Mouse (Mus musculus) mature B cell (primary cell): ENCODE results near the gene Spred3.
"Not testable (repeated sequence)": the region's sequence is repeated elsewhere in the genome, so short reads cannot be mapped to it uniquely, and the experiment has no call there.

Experiments used
- in situ Hi-C: fragments of 300-500 bp; cut with MboI; formaldehyde crosslinking; loops from 2 replicates; pipeline ENCODE4 v1.14.3; 2019

Spred3 gene

DNA sequence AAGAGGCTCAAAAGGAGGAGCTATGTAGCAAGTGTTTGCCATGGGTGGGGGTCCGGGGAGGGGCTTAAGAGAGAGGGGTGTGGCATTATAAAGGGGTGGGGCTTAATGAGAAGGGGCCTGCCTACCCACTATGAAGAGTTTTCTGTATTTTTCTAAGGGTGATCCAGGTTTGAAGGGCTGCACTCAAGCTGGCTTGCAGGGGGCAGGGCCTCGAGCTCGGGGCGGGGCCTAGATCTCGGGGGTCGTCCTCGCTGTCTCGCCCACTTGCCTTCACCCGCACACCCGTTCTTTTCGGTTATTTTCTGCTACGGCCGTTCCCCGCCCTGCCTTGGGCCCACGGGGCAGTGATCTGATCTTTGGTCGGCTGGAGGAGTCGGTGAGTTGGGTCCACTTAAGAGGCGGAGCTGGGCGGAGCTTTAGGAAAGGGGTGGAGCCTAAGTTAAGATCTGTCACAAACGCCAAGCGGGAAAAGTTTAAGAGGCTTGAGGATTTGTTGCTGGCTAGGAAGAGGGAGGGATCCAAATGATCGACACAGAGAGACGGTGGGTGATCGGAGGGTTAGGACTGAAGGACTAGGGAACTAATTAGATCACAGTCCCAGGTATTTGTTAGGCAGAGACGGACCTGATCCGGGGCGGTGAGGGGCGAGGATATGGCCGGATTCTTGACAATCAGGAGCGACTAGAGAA lies at the start of gene Spred3, which contains the start of gene Ggn:
Spred3 (minus strand) TSS at position 346 of the 689 bp plus-strand sequence.
Ggn (plus strand) TSS at position 145 of the 689 bp plus-strand sequence.
- in situ Hi-C loops: no loop called here

DNA sequence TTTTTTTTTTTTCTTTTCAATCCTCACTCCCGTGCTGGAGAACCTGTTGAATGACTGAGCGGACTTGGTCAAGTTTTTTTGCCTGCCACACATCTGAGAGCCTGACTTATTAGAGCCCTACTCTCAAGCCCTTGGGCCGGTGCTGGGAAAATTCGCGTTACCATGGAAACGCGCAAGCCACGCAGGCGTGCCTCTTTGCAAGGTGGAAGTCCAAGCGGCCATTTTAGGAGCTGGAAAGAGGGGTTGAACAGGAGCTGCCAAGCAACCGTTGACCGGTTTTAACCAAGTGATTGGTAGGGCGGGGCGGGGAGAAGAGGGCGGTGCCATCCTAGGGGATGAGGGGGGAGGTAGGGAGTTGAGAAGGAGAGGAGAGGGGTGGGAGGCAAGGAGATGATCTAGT lies 44.6 kb upstream of the Spred3 start:
- in situ Hi-C loops: no loop called here

DNA sequence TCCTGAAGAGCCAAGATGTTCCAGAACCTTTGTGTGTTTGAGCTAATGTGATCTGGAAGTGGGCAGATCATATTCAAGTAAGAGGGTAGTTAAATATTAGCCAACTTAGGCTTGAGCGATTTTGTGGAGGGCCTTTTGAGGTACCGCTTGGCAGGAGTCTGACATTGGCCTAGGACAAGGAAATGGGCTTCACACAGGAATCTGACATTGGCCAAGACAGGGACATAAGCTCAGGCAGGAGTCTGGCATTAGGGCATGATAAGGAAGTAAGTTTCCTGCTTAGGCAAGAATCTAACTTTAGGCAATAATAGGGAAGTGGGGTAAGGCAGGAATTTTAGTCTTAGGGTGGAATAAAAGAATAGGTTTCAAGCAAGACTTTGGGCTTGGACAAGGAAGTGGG lies 44.0 kb upstream of the Spred3 start:
- in situ Hi-C loops: no loop called here

DNA sequence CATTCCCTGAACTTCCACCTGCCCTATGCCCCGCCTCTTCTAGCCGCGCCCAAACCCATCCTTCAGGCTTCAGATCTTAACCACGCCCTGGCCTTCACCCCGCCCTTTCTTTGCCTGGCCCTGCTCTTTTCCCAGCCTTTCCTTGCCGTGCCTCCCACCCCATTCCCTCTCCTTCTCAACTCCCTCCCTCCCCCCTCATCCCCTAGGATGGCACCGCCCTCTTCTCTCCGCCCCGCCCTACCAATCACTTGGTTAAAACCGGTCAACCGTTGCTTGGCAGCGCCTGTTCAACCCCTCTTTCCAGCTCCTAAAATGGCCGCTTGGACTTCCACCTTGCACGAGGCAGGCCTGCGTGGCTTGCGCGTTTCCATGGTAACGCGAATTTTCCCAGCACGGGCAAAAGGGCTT lies 43.5 kb upstream of the Spred3 start, which contains the start of gene Catsperg1:
Catsperg1 (minus strand) TSS at position 361 of the 408 bp plus-strand sequence.
- in situ Hi-C loops: no loop called here

DNA sequence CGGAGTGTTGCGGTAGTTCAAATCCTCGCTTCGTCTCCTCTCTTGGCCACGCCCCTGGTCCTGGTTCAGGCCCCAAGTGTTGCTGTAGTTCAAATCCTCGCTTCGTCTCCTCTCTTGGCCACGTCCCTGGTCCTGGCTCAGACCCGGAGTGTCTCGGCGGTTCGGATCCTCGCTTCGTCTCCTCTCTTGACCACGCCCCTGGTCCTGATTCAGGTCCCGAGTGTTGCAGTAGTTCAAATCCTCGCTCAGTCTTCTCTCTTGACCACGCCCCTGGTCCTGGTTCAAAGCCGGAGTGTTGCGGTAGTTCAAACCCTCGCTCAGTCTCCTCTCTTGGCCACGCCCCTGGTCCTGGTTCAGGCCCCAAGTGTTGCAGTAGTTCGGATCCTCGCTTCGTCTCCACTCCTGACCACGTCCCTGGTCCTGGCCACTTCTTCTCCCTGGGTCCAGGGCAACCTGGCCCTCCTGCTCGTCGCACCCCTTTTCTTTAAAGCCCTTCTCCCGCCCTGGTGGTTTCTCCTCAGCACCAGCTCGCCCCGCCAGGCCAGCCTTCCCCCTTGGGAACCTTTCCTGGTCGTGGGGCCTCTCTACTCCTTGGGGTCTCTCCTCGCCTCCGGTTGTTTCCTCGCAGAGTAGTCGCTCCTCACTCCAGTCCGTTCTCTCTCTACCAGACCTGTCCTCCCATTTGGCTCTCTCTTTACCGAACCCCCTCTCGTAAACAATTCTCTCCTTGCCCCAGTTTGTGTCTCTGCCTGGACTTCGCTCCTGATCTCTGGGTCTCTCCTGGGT lies 42.8 kb upstream of the Spred3 start:
- in situ Hi-C loops: not testable (repeated sequence)

DNA sequence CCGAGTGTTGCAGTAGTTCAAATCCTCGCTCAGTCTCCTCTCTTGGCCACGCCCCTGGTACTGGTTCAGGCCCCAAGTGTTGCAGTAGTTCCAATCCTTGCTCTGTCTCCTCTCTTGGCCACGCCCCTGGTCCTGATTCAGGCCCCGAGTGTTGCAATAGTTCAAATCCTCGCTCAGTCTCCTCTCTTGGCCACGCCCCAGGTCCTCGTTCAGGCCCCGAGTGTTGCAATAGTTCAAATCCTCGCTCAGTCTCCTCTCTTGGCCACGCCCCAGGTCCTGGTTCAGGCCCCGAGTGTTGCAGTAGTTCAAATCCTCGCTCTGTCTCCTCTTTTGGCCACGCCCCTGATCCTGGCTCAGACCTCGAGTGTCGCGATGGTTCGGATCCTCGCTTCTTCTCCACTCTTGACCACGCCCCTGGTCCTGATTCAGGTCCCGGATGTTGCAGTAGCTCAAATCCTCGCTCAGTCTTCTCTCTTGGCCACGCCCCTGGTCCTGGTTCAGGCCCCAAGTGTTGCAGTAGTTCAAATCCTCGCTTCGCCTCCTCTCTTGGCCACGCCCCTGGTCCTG lies 42.1 kb upstream of the Spred3 start:
- in situ Hi-C loops: no loop called here

DNA sequence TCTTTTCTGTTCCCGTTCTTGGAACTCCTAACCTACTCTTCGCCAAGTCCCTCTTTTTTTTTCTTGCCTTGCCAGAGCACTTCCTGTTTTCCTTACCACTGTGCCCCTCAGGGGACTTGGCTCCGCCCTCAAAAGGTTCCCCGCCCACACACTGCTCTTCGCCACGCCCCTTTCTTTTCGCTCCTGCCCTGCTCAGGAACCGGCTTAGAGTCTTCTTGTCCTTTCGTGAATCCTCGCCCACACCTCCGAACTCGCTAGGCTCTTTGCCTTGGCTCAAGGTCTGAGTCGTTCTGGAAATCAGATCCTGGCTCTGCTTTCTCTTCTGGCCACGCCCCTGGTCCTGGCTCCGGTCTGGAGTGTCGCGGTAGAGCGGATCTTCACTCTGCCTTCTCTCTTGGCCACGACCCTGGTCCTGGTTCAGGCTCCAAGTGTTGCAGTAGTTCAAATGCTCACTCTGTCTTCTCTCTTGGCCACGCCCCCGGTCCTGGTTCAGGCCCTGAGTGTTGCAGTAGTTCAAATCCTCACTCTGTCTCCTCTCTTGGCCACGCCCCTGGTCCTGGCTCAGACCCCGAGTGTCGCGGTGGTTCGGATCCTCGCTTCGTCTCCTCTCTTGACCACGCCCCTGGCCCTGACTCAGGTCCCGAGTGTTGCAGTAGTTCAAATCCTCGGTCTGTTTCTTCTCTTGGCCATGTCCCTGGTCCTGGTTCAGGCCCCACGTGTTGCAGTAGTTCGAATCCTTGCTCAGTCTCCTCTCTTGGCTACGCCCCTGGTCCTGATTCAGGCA lies 41.4 kb upstream of the Spred3 start:
- in situ Hi-C loops: no loop called here

DNA sequence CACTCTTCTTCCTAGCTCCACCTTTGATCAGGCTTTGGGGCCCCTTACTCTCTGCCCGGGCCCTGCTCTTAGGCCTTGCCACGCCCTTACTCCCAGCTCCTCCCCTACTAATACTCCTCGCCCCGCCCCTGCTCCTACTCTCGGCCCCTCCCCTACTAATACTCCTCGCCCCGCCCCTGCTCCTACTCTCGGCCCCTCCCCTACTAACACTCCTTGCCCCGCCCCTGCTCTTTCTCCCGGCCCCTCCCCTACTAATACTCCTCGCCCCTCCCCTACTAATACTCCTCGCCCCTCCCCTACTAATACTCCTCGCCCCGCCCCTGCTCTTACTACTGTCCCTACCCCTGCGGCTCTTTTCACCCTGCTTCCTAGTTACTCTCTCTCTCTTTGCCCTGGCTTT lies 40.8 kb upstream of the Spred3 start:
- in situ Hi-C loops: not testable (repeated sequence)

DNA sequence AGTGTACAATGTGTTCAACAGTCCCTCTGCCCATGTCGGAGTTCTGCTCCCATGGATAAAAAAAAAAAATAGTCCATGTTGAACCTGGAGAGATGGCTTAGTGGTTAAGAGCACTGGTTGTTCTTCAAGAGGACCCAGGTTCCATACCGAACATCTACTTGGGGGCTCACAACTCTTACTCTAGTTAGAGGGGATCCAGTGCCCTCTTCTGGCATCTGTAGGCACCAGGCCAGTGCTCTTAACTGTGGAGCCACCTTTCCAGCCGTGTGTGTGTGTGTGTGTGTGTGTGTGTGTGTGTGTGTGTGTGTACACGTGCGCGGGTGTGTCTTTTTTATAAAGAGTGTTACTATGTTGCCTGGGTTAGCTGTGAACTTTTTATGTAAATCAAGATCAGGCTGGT lies 32.4 kb upstream of the Spred3 start:
- in situ Hi-C loops: no loop called here

DNA sequence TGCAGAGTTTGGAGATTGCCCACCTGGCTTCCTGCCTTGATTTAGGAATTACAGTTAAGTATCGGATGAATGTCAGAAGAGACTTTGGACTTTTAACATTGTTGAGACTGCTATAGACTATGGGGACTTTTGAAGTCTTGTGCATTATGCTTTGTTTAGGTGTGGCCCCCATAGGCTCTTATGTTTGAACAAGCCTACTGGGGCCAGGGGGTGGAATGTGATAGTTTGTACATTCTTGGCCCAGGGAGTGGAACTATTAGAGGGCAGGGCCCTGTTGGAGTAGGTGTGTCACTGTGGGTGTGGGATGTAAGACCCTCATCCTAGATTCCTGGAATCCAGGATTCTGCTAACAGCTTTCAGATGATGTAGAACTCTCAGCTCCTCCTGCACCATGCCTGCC lies 24.0 kb upstream of the Spred3 start:
- in situ Hi-C loops: not testable (repeated sequence)

DNA sequence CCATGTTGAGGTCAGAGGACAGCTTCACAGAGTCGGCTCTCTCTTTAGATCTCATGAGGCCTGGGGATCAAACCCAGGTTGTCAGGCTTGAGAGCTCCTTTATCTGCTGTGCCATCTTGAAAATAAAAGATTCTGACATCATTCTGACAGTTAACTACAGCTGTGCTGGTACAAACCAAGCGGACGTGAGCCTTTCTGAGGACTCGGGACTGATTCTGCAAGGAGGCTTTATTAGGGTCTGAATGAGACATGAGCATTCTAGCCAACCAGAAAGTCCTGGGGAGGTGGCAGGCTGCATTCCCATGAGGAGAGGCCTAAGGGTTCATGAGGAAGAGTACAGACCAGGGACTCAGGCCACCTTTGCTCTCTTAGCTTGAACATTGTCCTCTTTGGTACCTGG lies 11.1 kb upstream of the Spred3 start:
- in situ Hi-C loops: not testable (repeated sequence)

DNA sequence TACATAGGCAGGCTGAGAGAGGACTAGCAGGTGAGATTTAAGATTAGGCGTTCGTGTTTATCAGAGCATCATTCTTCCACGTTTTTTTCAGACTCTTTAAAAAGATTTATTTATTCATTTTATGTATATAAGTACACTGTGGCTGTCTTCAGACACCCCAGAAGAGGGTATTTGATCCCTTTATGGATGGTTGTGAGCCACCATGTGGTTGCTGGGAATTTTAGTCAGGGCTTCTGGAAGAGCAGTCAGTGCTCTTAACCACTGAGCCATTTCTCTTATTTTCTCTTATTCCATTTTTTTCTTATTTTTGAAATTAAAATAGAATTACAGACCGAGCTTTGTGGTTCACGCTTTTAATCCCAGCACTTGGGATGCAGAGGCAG lies 10.6 kb upstream of the Spred3 start:
- in situ Hi-C loops: no loop called here

DNA sequence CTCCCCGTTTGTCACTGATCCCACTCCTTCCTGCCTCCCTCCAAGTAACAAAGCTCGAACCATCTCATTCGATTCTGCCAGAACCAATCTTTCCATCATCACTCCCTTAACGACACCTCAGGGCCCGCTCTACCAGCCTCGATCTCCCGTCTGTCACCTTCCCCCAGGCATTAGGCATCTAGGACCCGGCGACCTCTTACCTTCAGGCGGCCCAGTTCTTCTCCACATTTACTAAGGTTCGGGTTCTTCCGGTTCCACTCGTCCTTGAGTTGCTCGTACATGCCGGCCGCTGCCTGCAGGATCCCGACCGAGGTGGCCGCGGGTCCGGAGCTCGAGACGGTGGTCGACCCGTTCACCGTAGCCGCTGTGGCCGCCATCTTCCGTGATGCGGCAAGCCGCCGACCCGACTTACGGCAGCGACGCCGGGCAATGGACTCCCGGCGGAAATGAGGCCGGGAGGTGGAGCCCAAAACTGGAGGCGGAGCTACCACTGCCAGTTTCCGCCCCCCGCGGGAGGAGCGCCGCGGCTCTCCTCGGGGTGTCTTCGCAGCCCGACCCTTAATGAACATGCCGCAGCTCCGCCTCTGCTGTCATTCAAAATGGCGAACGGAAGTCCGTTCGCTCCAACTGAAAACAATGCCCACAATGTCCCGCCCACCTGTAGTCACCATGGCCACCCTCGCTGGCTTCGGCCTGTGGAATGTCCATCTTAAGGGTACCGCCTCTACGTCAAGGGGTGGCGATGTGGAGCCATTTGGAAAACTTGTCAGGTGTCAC lies 10.1 kb upstream of the Spred3 start, which contains the start of gene Psmd8:
Psmd8 (minus strand) TSS at position 625 of the 777 bp plus-strand sequence.
- in situ Hi-C loops: no loop called here

DNA sequence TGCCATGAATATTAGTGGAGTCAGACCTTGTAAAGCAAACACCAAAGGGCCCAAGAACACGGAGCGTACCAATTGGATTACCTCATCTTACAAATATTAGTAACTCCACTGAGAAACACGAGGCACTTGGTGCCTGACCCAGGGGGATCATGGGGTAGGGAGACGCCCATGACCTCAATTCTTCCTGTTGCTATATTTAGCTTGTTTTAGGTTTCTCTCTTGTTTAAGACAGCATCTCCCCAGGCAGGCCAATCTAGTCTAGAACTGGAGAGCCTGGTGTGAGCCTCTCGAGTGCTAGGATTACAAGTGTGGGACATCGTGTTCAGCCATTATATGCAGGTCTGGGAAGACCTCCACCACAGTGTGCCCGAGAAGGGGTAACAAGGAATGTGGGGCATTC lies 9.1 kb upstream of the Spred3 start:
- in situ Hi-C loops: no loop called here

DNA sequence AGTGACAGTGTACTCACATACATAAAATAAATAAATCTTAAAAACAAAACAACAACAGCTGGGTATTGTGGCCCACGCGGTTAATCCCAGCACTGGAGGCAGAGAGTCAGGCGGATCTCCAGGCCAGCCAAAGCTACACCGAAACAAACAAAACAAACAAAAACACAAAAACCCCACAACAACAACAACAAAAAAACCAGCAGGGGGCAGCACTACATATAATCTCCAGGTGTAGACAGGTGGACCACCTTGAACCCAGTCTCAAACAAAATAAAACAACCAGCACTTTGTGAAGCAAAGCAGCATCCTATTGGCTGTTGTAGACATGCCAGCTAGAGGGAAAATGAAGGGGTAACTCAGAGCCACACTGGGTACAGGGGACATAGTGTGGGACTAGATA lies 7.9 kb upstream of the Spred3 start:
- in situ Hi-C loops: no loop called here

DNA sequence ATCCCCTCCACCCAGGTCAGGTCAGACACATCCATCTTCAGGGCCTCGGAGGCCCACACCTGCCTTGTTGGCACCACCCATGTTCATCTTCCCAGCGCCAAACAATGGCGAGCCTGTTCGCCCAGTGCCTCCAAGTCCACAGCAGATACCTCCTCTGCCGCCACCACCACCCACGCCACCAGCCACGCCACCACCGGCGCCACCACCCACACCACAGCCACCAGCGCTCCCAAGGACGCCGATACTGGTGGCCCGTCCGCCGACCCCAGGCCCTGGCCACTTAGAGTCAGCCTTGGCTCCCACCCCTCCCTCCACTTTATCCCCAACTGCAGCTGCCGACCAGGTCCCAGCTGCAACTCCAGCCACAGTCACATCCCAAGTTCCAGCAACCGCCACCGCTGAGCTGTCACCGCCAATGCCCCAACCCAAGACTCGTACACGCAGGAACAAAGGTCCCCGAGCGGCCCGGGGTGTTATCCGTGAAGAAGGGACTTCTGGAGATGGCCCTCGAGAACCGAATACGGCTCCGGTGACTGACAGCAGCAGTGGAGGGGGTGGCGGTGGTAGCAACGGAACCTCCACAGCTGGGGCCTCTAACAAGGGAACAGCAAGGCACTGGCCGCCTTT lies 2.3 kb upstream of the Spred3 start:
- in situ Hi-C loops: no loop called here

DNA sequence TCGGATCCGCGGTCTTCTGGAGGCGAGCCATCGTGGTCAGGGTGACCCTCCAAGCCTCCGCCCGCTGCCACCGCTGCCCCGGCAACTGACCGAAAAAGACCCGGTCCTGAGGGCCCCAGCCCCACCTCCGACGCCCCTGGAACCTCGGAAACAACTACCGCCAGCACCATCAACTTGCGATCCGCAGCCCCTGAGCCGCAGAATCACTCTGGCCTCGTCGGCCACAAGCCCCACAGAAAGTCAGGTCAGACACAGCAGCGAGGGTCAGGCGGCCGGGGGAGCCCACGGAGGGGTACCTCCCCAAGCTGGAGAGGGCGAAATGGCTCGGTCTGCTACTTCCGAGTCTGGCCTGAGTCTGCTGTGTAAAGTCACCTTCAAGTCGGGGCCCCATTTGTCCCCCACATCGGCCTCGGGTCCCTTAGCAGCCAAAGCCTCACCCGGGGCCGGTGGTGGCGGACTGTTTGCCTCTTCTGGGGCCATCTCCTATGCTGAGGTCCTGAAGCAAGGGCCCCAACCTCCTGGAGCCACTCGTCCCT lies 1.4 kb upstream of the Spred3 start:
- in situ Hi-C loops: no loop called here

DNA sequence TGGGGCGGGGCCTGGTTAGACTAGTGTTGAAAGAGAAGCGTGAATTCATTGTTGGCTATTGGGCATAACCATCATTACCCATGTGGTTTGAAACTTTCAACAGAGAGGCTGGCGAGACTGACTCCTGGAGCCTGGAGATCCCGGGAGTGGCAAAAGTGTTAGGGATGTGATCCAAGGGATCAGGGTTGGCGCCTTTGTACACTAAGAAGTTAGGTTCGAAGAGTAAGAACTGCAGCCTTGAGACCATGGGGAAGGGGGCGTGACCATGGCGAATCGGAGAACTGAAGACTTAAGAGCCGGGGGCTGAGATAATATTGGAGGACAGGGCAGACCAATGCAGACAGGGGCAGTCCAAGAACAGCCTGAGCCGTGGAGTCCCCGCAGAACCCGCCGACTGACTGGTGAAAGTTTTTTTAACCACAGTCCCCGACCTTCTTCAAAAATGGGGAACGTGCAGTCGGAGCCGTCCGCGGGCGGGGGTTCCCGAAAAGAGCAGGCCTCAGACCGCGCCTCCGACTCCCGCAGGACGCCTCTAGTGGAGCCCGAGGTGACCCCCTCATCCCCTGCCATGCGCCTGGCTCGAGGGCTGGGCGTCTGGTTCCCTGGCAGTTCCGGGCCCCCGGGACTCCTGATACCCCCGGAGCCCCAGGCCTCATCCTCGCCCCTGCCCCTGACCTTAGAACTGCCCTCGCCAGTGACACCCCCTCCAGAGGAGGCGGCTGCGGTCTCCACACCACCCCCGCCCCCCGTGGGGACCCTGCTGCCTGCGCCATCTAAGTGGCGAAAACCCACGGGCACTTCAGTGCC lies 747 bp upstream of the Spred3 start:
- in situ Hi-C loops: no loop called here

DNA sequence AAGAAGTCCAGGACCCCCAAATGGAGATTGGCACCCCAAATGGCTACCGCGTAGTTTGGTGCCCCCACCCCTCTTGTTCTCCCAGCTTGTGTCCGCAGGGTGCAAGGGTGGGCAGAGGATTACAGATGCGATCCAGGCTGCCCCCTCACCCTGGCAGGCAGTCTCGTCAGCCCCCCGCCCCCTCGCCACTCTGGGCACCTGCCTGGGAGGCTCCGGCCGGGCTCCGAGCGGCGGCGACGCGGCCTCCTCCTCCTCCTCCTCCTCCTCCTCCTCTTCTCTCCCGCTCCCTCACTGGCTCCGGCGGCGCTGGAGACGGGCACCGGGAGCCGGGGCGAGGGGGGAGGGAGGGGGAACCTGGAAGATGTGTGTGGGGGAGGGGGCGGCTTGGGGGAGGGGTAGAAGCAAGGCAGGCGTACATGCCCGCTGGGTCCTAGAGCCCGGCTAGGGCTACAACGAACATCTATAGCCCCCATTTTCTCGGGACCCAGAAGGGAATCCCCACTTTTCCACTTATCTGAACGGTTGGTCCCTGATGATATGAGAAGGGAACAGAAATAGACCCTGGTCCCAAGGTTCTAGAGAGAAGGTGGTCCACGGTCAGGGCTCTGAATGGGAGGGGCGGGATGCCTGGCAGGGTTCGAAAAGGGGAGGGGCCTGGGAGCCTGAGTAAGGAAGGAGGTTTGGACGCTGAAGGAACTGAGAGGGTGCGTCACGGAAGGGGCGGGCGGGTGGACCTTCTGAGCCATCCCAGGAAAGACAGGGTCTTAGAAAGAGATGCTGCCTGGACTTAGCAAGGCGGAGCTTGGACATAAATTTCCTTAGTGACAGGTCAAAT lies 763 bp downstream of the Spred3 start:
- in situ Hi-C loops: no loop called here
